Mouse (Mus musculus) spleen, adult 2 months (tissue): ENCODE measurements around the gene Abcc4. TPM values are rescaled to one million over a fixed set of nuclear protein-coding genes. Genes with fewer than 3 reads are reported as not detected.

ENCODE experiments used
- DNase-seq, 2 experiments: peaks; one replicate each; pipeline versions ENCODE4 v3.0.0 to v3.0.0-alpha.2; 2012 to 2021; ENCODE audit warnings: low spot score in 2 of 2, low read depth in 1 of 2
- H3K27ac ChIP-seq: fragments of 200-500 bp; 2 replicates; pipeline ENCODE4 v1.5.1; 2012; ENCODE audit warnings: low read length, inconsistent platforms; ENCODE audit not compliant: insufficient read depth
- H3K27me3 ChIP-seq: fragments of 200-500 bp; 2 replicates; pipeline ENCODE4 v1.6.1; 2012; ENCODE audit warnings: mild to moderate bottlenecking, moderate library complexity, low read length, inconsistent platforms; ENCODE audit not compliant: control insufficient read depth, insufficient read depth
- H3K36me3 ChIP-seq: fragments of 200-500 bp; 2 replicates; pipeline ENCODE4 v1.6.1; 2012; ENCODE audit warnings: mild to moderate bottlenecking, low read length, inconsistent platforms; ENCODE audit not compliant: control insufficient read depth, insufficient read depth
- H3K4me1 ChIP-seq: fragments of 200-500 bp; 2 replicates; pipeline ENCODE4 v1.6.1; 2011; ENCODE audit warnings: inconsistent platforms; ENCODE audit not compliant: control insufficient read depth, insufficient read depth, insufficient read length
- H3K4me3 ChIP-seq: fragments of 200-500 bp; 2 replicates; pipeline ENCODE4 v1.5.1; 2011; ENCODE audit warnings: mild to moderate bottlenecking, inconsistent platforms; ENCODE audit not compliant: insufficient read depth, insufficient read length; ENCODE audit errors: extremely low read depth
- CTCF ChIP-seq: fragments of 200-500 bp; IDR thresholded peaks from 2 replicates; pipeline ENCODE4 v1.5.1; 2011; ENCODE audit warnings: mild to moderate bottlenecking, inconsistent platforms; ENCODE audit not compliant: insufficient read depth, insufficient read length, insufficient replicate concordance; ENCODE audit errors: extremely low read depth
- POLR2A ChIP-seq: fragments of 200-500 bp; IDR thresholded peaks from 2 replicates; pipeline ENCODE4 v1.6.1; 2011; ENCODE audit warnings: low read depth, low read length, inconsistent platforms
- WGBS: fragments of 180-500 bp; shearing (Covaris S2); methylation state at CpG from one replicate; pipeline ENCODE4 v1.1.7; 2018; 5-methylcytosine and 5-hydroxymethylcytosine counted together
- polyA plus RNA-seq: library from polyadenylated mRNA; depleted of rRNA; stranded (reverse); fragments of >200 nt; gene quantifications from 2 replicates; pipeline ENCODE4 v1.2.3, GENCODE M21; 2012

Abcc4 gene
- polyA plus RNA-seq, 1 experiment = 2.9 TPM

DNA sequence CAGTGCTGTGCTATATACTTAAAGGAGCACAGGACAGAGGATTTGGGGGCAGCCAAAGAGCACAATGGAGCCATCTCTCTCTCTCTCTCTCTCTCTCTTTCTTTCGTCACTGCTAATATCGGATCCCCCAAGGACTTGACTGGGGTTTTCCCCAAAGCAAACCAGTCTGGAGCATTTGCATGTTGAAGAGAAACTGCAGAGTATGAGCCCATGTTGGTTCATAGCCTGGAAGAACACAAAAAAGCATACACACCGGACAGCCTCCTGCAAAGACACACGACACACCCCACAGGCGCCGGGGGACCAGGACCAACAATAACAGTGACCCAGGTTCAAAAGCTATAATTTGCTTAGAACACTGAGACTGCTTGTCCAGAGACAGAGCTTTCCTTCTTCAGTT, 14.1 kb downstream of the Abcc4 start:
- no peak for TF ChIP-seq POLR2A
- no peak for TF ChIP-seq CTCF

GRCm38 (mm10) chr14:118691404-118691803, 14.6 kb downstream of the Abcc4 start:
- Histone ChIP-seq H3K36me3 (0 out of 2 replicates have a peak, but pooled peaks cover 2% of the 10 kb centered on the region), H3K27me3 (no peaks in the 10 kb centered on the region), H3K4me3 (no peak overlapping the region), H3K4me1 (peaks cover 31% of the 10 kb centered on the region; the same call in 1 of the 2 replicates), H3K27ac (no peak overlapping the region)
- DNase-seq = no peak
- WGBS = 78% methylated on average over 5 of the region's 5 CpGs
- no peak for TF ChIP-seq CTCF
- no peak for TF ChIP-seq POLR2A

More for the DNA sequence above, 14.1 kb downstream of the Abcc4 start:
- Histone ChIP-seq H3K4me1 (peaks cover 31% of the 10 kb centered on the region; the same call in 1 of the 2 replicates), H3K36me3 (0 out of 2 replicates have a peak, but pooled peaks cover 2% of the 10 kb centered on the region), H3K4me3 (no peak overlapping the region), H3K27me3 (no peaks in the 10 kb centered on the region), H3K27ac (peak overlapping the region; percentile 40)
- DNase-seq = peak; percentile 55 to 66
- WGBS = 47% methylated on average over 6 of the region's 6 CpGs

DNA sequence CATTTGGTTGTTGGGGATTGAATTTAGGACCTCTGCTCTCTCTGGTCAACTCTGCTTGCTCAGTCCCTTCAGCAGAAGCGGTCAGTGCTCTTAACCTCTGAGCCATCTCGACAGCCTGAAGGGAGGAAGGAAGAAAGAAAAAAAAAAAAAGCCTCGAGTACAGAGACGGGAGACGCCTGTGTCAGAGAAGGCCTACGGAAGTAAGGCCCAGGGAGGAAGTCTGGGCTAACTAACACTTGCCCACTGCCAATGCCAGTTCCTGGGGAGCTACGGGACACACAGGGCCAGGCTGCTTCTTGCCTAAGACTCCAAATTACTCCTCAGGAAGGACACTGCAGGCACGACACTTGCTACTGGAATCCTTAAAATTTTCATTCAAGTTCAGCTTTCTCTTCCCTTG, 15.1 kb downstream of the Abcc4 start:
- DNase-seq = peak in 1 of 2 experiments; percentile 19
- WGBS = 19% methylated on average over 8 of the region's 8 CpGs
- H3K4me3 ChIP-seq = no peak overlapping the region
- H3K27ac ChIP-seq = 0 out of 2 replicates have a peak overlapping the region, but pooled peaks have one; percentile 8
- peaks cover 31% of the 10 kb centered on the region; the same call in 1 of the 2 replicates for H3K4me1 ChIP-seq
- 0 out of 2 replicates have a peak, but pooled peaks cover 2% of the 10 kb centered on the region for H3K36me3 ChIP-seq
- no peak for TF ChIP-seq POLR2A
- no peak for TF ChIP-seq CTCF
- H3K27me3 ChIP-seq = no peaks in the 10 kb centered on the region

DNA sequence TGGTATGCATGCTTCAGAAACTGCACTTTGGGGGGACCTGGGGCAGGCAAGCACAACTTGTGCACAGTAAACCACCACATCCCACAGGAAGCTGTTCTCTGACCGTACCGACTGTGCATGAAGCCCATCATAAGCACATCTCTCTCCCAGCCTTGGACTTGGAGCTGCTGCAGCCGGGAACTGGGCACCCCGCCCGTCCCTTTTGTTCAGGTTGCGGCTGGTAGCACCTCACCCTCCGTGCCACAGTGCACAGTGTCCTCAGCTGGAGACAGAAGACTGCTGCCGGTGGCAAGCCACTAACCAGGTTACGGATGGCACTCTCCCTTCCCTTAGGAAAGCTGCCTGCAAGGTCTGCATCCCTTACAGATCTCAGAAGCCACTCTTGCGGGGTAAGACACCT, 15.7 kb downstream of the Abcc4 start:
- H3K36me3 ChIP-seq = 0 out of 2 replicates have a peak, but pooled peaks cover 2% of the 10 kb centered on the region
- no peaks in the 10 kb centered on the region for H3K27me3 ChIP-seq
- 68% methylated on average over 10 of the region's 10 CpGs for WGBS
- peaks cover 31% of the 10 kb centered on the region; the same call in 1 of the 2 replicates for H3K4me1 ChIP-seq
- DNase-seq = no peak
- H3K27ac ChIP-seq = no peak overlapping the region
- H3K4me3 ChIP-seq = no peak overlapping the region
- TF ChIP-seq POLR2A = no peak
- TF ChIP-seq CTCF = no peak

DNA sequence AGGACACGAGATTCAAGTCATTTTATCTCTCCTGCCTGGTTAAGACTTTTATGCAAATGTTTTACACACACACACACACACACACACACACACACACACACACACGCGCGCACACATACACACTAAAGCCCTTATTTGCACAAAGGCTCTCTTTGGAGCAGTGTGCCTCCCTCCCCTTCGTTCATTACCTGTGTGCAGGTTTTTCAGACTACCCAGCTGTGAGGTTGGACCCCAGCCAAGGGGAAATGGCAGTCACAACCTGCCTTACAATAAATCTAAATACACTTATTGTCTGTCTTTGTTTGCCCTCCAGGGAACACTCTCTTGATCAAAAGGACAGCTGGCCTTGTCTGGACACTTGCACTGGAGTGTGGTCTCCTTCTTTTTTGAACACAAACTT, 17.4 kb downstream of the Abcc4 start:
- Histone ChIP-seq H3K4me1 (peaks cover 31% of the 10 kb centered on the region; the same call in 1 of the 2 replicates), H3K36me3 (no peaks in the 10 kb centered on the region), H3K27ac (no peak overlapping the region), H3K27me3 (no peaks in the 10 kb centered on the region), H3K4me3 (no peak overlapping the region)
- no peak for DNase-seq
- no peak for TF ChIP-seq POLR2A
- no peak for TF ChIP-seq CTCF
- 75% methylated on average over 5 of the region's 5 CpGs for WGBS

DNA sequence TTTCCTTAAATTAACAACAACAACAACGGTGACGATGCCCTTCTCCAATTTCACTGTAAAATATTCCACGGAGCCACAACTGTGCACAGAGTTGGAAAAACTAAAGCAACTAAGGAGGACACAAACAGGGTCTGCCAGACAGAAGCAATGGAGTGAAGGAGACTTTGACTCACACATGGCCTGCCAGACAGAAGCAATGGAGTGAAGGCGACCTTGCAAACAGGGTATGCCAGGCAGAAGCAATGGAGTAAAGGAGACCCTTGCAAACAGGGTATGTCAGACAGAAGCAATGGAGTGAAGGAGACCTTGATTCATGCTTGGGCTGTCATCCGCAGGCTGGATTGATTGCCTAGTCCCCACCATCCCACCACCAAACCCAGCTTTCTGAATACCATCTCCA, 19.2 kb downstream of the Abcc4 start:
- 94% methylated on average over 5 of the region's 5 CpGs for WGBS
- Histone ChIP-seq H3K36me3 (no peaks in the 10 kb centered on the region), H3K4me3 (no peak overlapping the region), H3K27me3 (no peaks in the 10 kb centered on the region; the same call in 1 of the 2 replicates), H3K4me1 (peaks cover 22% of the 10 kb centered on the region; the same call in 1 of the 2 replicates), H3K27ac (no peak overlapping the region)
- TF ChIP-seq POLR2A = no peak
- no peak for TF ChIP-seq CTCF
- no peak for DNase-seq

- Histone ChIP-seq H3K27ac (no peak overlapping the region), H3K4me3 (no peak overlapping the region), H3K27me3 (no peaks in the 10 kb centered on the region; the same call in 1 of the 2 replicates), H3K4me1 (peaks cover 11% of the 10 kb centered on the region; the same call in 1 of the 2 replicates), H3K36me3 (no peaks in the 10 kb centered on the region)
- no peak for DNase-seq
- TF ChIP-seq CTCF (no peak), POLR2A (no peak)
- 69% methylated on average over 6 of the region's 6 CpGs for WGBS
Observed at GRCm38 (mm10) chr14:118685572-118685971, 20.4 kb downstream of the Abcc4 start.
